Mouse (Mus musculus) bone marrow macrophage, adult 2 months (primary cell): ENCODE data around the gene Dhx15.

ENCODE experiments used
- CTCF ChIP-seq: IDR thresholded peaks from 2 replicates; pipeline ENCODE4 v1.5.1; 2012; ENCODE audit warnings: low read depth, mild to moderate bottlenecking, low read length, moderate library complexity
- POLR2A ChIP-seq: IDR thresholded peaks from 2 replicates; pipeline ENCODE4 v1.6.1; 2012; ENCODE audit warnings: mild to moderate bottlenecking, low read depth, low read length, borderline replicate concordance

DNA sequence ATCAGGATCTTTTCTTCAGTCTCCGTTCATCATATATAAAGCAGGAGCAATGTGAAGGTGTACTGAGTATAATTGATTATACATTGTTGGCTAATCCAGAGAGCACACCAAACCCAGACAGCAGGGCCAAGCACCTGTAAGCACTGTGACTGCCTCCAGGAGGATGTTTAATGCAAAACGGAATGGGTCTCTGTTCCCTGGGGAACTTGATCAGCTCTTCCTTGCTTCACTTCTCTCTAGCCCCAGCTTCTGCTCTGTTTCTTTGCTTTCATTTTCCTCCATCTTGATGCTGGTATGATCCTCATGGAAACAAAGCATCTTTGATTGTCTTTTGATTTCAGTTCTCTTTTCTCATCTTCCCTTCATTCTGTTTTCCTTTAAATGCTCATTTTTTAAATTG, 42.3 kb upstream of the Dhx15 start:
- TF ChIP-seq CTCF (no peak), POLR2A (no peak)
